Mouse (Mus musculus) spleen, adult 12 weeks (tissue): ENCODE measurements around the gene Vnn1.

Experiments
- DNase-seq: peaks from one replicate; pipeline ENCODE4 v3.0.0; 2022; ENCODE audit warnings: low spot score

The Vnn1 gene

DNA sequence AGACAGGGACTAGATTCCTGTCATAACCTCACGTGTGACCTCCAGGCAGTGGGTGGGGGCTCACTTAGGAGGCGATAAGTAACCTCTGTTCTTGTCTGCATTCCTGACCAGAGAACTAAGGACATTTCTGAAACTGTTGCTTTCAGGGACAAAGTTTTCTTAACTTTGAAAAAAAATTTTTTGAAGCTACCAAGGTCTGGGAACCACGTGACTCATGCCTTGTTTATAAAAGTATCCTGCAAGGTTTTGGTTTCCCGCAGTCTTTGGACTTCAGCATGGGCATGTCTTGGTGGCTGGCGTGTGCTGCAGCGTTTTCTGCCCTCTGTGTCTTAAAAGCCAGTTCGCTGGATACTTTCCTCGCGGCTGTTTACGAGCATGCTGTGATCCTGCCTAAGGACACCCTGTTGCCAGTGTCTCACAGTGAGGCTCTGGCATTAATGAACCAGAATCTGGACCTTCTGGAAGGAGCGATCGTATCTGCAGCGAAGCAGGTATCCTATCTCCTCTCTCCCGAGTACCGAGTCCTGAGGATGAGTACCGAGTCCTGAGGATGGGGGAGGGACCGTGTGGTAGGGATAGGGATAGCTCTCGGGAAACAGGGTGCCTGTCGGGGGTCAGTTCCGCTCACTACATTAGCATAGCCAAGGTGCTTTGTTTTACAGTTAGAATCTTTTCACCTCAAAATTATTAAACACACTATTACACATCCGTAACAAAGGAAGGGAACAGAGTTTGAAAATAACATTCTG is at the start of gene Vnn1:
Vnn1 (plus strand) TSS at position 88 of the 749 bp plus-strand sequence.
- DNase-seq = no peak

- no peak for DNase-seq
These were observed 43.1 kb upstream of the Vnn1 start, which contains the start of gene Vnn3 for GRCm38 (mm10) chr10:23851228-23851912. Gene Vnn3 (plus strand): TSS chr10:23851462.

DNA sequence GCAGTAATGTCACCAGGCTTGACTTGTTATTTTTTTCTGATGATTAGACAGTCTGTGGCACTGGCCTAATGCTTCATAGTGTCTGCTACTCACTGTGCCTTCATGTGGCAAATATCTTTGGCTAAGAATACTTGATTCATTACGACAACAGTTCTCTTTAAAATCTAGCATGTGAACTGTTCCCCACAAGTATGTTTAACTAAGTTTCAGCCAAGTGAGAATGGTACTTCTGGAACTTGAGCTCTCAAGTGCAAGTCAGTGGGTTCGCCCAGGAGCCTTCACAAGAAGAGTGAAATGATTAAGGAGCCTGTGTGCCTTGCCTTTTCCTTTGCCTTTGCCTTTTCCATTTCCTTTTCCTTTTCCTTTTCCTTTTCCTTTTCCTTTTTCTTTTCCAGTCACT is 42.4 kb upstream of the Vnn1 start:
- DNase-seq = no peak

DNA sequence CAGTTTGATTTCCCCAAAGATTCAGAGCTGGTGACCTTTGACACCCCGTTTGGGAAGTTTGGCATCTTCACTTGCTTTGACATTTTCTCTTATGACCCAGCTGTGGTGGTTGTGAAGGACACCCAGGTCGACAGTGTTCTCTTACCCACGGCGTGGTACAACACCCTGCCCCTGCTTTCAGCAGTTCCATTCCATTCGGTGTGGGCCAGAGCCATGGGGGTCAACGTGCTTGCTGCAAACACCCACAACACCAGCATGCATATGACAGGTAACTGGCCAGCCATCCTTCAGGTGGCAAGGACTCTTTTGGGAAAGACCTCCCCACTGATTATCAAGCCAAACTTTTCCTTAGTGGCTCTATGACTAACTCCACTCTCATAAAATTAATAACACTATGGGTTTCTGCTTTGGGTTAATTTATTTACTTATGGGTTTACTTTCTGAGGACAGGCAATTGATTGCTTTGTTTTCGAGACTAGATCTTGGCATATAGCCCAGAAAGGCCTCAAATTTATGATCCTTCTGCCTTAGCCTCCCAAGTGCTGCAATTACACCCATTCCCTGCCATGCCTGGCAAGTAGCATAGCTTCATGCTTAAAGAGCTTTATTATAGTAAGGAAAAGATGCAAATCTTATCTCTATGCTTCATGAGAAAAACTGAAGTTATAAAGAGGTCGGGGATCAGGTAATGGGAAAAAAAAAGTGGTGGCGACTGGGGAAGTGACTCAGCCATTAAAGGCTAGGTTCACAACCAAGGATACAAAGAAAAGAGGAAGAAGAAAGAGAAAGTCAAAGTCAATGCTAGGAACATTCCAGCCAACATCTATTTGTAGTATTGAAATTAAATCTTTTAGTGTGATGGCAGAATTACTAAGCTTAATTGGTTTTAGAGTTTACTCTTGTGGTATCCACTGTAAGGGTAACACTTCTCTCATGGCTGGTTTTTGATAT is 29.9 kb upstream of the Vnn1 start:
- DNase-seq = no peak

DNA sequence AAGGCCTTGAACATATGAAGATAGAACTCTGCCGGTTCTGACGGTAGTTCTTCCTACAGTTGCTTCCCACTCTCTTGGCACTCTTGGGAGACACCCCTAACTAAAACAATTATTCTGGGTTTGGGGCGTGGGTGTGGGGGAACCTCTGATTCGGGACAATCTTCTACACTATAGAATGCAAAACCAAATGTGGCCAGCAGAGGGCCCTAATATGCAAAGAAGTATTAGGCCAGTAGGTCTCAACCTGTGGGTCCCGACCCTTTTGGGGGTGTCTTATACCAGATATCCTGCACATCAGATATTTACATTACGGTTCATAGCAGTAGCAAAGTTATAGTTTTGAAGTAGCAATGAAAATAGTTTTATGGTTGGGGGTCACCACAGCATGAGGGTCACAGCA is 13.8 kb upstream of the Vnn1 start:
- DNase-seq = no peak

- DNase-seq = no peak
These were observed 9.6 kb upstream of the Vnn1 start for GRCm38 (mm10) chr10:23884910-23885309.

DNA sequence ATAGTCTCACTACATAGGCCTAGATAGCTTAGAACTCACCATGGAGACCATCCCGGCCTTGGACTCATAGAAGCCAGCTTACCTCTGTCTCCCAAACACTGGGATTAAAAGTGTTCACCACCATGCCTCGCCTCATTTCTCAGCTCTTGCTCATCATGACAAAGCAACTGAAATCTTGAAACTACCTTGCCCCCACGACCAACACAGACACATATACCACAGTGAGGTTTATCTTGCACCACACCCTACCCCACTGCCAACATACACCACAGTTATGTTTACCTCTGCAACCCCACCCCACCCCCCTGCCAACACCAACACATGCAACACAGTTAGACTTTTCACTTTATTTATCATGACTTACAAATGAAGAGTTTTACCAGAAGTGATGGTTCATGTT is 8.4 kb upstream of the Vnn1 start:
- no peak for DNase-seq

- DNase-seq = no peak
These were observed 1.5 kb upstream of the Vnn1 start for GRCm38 (mm10) chr10:23892987-23893386.

GRCm38 (mm10) chr10:23895376-23895775 is 888 bp downstream of the Vnn1 start:
- no peak for DNase-seq

GRCm38 (mm10) chr10:23901119-23901518 is 6.6 kb downstream of the Vnn1 start:
- no peak for DNase-seq

DNA sequence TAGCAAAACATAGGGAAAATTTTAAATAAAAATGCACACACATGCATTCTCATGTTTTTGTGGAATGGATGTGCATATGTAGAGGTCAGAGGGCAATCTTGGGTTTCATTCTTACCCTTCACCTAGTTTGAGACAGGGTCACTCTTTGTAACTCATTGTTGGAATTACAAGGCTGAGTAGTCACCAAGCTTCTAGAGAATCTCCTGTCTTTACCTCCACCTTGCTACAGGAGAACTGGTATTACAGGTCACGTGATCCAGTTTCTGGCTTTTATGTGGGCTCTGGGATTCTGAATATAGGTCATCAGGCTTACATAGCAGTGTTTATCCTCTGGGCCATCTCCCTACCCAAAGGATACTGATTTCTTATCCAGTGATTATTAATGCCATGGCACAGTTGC is 11.2 kb downstream of the Vnn1 start:
- DNase-seq = no peak

DNA sequence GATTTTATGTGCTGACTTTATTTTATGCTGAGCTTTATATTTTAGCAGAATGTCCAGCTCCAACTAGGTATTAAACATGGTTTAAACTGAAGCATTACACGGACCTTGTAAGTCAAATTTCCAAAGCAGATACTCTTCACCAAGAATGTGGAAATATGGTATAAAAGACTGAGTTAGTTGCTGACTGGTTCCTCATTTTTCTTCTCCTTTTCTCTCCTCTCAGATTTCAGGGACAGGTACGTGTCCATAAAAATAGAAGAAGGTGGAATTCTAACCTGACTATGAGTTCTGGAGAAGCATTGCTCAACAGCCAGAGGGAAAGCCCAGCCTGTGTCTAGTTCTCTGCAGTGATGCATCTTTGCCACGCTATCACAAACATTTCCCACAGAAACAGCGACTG is 25.6 kb downstream of the Vnn1 start, which contains the start of gene Taar1:
Taar1 (plus strand) TSS at position 301 of the 400 bp plus-strand sequence.
- DNase-seq = no peak

DNA sequence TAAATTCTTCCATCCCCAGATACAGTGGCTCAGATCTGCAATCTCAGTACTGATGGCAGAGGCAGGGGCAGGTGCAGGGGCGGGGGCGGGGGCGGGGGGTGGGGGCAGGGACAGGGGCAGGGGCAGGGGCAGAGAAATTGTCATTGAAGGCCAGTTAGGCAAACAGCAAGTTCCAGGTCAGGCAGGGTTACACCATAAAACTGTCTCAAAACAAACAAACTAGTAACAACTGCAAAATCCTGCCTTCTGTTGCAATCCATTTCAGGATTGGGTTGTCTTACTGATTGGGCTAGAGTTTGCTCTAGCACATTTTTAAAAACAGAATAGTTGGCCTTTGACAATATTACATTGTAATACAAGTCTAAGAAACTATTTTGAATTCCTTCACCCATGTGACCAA is 28.0 kb downstream of the Vnn1 start:
- no peak for DNase-seq

DNA sequence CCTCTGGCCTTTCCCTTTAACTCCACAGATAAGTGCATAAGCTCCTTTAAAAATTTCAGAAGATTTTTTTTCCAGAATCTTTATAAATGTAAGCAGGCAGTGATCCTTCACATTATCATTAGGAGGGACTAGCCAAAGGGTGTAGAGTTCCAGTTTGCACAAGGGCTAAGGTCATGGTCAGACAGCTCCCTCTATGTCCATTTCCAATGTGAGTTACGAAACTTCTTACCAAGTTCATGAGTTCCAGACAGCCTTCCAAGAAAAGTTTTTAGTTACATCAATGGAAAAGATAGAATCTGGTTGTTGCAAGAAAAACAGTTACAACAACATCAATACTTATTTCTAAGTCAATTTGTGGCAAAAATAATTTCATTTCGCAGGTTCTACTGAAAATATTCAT is 29.5 kb downstream of the Vnn1 start:
- DNase-seq = no peak

DNA sequence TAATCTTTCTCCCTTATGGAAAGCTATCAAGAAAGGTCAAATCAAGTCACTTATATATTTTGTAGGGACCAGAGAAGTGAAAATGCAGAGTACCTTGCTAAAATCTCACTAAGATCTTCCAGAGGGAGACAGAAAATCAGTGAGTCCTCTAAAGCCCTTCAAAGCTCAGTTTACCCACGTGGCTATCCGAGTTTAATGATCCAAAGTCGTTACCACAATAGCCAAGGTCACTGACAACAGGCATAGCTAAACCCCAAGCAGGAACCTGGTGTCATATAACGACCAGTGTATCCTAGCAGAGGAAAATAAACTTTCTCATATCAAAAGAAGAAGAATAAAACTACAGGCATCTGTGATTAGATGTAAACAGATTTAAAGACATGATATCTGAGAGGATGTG is 43.1 kb downstream of the Vnn1 start:
- DNase-seq = no peak

GRCm38 (mm10) chr10:23938312-23938711 is 43.8 kb downstream of the Vnn1 start, which contains the start of gene Taar2:
Gene Taar2 (plus strand): TSS chr10:23938572.
- no peak for DNase-seq

DNA sequence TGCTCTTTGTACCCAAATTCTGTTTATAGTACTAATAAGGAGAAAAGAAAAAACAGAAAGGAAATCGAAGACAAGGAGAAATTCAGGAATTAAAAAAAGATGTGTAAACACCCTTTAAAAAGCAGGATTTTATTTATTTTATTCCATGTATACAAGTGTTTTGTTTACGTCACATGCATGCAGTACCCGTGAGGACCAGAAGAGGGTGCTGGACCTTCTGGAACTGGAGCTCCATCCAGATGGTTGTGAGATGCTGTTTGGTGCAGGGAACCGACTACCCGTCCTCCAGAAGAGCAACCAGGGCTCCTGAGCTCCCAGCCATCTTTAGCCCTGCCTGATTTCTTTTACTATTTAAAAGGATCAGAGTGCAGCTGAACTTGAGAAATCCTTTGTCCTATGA is 48.0 kb downstream of the Vnn1 start:
- no peak for DNase-seq

DNA sequence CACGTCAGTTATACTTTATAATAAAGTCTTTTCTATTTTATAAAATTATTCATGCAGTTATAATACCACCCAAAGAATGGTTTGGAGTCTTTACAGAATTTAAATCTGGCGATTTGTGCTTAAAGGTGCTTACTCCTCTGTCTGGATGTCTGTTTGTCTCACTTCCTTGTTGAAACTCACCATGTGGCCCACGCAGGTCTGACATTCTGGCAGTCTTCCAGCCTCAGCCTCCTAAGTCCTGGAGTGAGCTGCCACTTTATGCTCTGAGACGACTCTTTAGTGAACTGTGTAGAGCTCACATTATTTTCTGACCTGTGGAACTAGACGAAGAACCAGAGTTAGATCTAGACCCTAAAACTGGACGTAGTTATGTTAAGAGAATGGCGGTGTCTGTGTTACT is 53.5 kb downstream of the Vnn1 start:
- no peak for DNase-seq

GRCm38 (mm10) chr10:23949508-23950005 is 55.1 kb downstream of the Vnn1 start, which contains the start of gene Taar3:
Gene Taar3 (plus strand): TSS chr10:23949558.
- DNase-seq = no peak

DNA sequence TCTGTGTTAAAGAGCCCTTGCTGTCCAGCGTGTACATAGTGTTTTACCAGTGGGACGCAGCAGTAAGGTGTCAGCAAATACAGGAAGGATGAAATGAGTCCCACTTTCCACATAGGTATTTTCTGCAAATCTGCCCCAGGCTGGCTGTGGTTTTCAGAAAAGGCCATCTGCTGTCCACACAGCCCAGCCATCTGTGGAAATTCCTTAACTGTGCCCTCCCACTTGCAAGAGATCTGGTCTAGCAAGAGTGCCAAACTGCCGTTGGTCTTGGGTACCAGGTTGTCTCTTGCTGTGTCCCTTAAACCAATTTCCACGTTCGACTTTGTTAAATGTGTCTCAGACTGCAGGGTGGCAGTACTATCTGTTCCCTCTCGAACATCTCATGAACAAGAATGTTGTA is 57.2 kb downstream of the Vnn1 start:
- DNase-seq = no peak
